Mouse (Mus musculus) gonadal fat pad, adult 2 months (tissue): ENCODE results near the gene Gtpbp3. TPM values are rescaled to one million over a fixed set of nuclear protein-coding genes. Genes with fewer than 3 reads are reported as not detected.

ENCODE experiments used
- DNase-seq: peaks from one replicate; pipeline ENCODE4 v3.0.0-alpha.2; 2012; ENCODE audit warnings: low read depth
- polyA plus RNA-seq: library from polyadenylated mRNA; depleted of rRNA; stranded (reverse); fragments of >200 nt; gene quantifications from 2 replicates; pipeline ENCODE4 v1.2.3, GENCODE M21; 2012; rRNA removed

Gtpbp3 gene
- 19.0 and 21.4 TPM in 2 replicates for polyA plus RNA-seq

DNA sequence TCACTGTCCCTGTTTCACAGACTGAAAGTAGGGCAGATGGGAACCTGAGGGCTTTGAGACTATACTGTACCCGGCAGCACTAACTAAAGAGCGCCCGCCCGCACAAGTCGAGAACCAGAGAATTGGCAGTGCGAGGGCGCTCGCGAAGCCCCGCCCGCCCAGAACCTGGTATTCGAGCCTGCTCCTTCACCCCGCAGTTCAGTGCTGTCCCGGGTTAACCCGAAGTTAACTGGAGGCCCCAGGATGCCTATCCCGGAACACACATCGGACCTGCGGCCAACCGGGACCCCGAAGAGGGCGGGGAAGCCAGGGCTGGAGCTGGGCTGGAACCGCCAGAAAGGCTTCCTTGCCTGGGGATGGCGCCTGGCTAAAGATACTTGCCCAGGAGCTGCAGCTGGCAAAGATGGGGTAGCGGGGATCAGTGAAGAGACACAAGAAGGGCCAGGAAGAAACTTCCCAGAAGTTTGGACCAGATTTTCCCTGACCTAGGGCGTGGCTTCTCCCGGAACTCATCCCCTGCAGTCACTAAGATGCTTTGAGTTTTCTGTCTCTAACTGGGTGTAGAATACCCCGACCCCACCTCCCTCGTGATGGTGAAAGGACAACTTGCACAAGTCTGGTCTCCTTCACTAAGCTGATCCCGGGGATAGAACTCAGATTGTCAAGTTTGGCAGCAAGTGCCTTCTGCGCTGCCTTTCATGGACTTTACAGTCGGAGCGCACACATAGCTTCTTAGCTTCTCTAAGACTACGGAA lies at the start of gene Gtpbp3:
Gene Gtpbp3 (plus strand): TSS at position 413 of the 755 bp plus-strand sequence.
- no peak for DNase-seq

- DNase-seq = no peak
Observed at GRCm38 (mm10) chr8:71441404-71441803, 46.5 kb upstream of the Gtpbp3 start.

GRCm38 (mm10) chr8:71445096-71445495 lies 42.8 kb upstream of the Gtpbp3 start:
- no peak for DNase-seq

DNA sequence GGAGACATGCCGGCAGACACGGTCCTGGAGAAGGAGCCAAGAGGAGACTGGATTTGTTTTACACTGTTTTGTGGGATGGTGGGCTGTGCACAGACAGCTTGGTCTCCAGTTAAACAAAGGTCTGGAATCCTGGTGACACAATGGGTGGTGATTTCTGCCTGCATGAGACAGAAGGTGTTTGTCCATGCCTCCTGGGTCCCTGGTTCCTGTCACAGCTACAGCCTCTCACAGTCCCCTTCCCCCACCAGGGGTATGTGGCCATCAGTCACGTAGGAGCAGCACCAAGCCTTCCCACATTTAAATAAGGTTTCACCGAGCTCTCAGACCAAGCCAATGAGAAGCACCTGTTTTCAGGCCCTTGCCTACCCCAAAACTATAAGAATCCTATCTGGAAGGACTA lies 36.6 kb upstream of the Gtpbp3 start:
- no peak for DNase-seq

- DNase-seq = no peak
Observed at GRCm38 (mm10) chr8:71451777-71452176, 36.1 kb upstream of the Gtpbp3 start.

- DNase-seq = no peak
Observed at GRCm38 (mm10) chr8:71452669-71453068, 35.2 kb upstream of the Gtpbp3 start.

- DNase-seq = no peak
Observed at GRCm38 (mm10) chr8:71454668-71455067, 33.2 kb upstream of the Gtpbp3 start.

DNA sequence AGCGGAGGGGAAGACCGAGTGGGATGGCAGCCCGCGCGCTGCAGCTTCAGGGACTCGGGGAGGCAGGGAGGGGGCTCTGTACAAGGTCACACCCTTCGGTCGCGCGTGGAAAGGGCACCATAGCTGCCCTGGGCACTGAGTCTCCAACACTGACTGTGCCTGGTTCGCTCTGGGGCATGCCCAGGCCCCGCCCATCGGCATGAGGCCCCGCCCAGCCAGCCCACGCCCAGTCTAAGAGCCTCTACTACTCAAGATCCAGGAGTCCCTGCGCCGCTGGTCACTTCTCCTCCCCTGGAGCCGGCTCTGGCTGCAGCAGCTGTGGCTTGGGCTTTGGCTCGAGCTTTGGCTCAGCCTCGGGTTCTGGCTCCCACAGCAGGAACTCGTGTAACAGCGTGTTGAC lies 31.0 kb upstream of the Gtpbp3 start:
- DNase-seq = no peak

DNA sequence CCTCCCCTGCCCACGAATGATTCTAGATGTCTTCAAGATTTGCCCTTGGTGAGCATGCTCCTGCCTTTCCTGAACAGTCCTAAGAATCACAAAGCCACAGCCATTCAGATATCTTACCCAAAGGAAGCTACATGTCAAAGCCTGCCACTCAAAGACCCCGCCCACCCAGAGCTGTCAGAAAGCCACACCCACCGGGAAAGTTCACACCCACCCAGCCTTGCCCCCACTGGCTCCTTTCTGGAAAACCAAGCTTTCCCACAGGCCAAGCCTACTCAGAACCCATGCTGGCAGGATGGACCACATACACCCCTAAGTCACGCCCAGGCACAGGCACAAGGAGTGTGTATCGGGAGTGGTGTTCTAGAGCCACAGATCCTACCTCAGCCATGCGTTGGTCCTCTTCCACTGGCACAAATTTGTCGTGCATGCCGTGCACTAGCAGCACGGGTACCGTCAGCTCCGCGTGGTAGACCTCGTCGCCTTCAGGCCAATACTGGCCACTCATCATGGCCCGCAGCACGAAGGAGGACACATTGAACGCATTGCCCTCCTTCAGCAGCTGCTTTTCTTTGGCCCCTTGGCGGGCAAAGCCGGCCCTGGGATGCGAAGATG lies 30.1 kb upstream of the Gtpbp3 start:
- no peak for DNase-seq

DNA sequence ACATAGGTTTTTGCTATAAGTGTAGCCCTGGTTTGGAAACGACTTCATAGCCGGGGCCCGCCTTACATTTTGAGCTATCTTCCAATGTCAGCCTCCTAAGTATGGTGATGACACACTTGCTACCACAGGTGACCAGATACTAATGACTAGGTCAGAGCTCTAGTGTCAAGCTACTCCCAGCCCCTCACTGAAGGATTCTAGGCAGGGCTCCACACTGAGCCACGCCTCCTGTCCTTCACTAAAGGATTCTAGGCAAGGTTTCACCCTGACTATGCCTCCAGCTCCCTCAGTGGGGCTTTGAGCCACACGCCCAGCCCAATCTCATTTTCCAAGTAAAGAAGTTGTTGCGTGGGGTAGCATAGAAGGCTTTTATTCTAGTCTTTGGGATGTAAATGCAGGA lies 27.2 kb upstream of the Gtpbp3 start:
- DNase-seq = no peak

- DNase-seq = no peak
Observed at GRCm38 (mm10) chr8:71461152-71461840, 26.6 kb upstream of the Gtpbp3 start.

- no peak for DNase-seq
Observed at GRCm38 (mm10) chr8:71462191-71462590, 25.7 kb upstream of the Gtpbp3 start.

GRCm38 (mm10) chr8:71462786-71463185 lies 25.1 kb upstream of the Gtpbp3 start:
- no peak for DNase-seq

DNA sequence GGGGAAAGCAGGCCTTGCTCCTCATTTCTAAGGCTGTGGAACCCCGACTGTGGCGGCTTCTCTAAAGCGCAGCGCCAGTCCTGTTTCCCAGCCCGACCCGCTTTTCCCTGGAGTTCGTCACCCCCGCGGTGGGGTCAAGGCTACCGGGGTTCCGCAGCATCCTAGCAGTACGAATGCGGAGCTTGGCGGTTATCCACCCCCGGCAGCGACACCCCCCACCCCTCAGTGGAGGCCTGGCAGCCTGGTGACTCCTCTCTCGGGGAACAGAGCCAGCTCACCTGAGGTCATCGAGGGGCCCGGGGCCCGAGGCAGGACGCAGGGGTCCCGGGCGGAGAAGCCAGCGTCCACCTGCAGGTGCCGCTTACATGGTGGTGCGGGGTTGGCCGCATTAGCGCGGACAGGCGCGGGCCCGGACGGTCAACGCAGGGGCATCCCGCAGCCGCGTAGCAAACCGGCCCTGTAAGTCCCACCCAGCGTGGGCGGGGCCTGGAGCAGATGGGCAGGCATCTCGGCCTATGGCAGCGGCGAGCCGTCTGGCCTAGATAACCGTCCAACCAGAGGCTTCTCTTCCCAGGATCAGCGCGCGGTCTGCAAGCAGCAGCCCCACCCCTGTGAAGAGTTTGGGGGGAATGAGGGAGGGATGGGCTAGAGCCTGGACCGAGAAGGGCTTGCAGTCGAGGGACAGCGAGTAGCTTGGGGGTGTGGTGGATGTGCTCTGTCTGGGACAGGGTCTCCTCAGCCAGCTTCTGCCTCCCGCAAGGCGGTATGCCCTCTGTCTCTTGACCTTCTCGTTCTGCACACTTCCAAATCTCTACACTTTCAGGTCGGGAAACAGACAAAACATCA lies 24.5 kb upstream of the Gtpbp3 start, which contains the start of gene Abhd8:
Gene Abhd8 (minus strand): TSS at position 468 of the 846 bp plus-strand sequence.
- DNase-seq = no peak

GRCm38 (mm10) chr8:71464513-71465500 lies 23.1 kb upstream of the Gtpbp3 start, which contains the start of gene Mrpl34:
Gene Mrpl34 (plus strand): TSS chr8:71464959.
- DNase-seq = peak; percentile 97

GRCm38 (mm10) chr8:71465733-71466132 lies 22.2 kb upstream of the Gtpbp3 start:
- DNase-seq = no peak

DNA sequence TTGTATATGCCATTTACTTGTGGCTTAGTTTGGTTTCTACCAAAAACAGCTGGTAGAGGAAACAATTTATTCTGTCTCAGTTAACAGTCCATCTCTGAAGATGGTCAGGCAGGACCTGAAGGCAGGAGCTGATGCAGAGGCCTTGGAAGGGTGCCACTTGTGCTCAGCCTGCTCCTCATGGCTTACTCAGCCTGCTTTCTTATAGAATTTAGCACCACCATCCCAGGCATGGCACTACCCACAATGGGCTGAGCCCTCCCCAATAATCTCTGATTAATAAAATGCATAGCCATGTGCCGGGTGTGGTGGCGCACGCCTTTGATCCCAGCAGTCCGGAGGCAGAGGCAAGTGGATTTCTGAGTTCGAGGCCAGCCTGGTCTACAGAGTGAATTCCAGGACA lies 21.7 kb upstream of the Gtpbp3 start:
- no peak for DNase-seq

- no peak for DNase-seq
Observed at GRCm38 (mm10) chr8:71467201-71467600, 20.7 kb upstream of the Gtpbp3 start.

- DNase-seq = no peak
Observed at GRCm38 (mm10) chr8:71468001-71468400, 19.9 kb upstream of the Gtpbp3 start.

DNA sequence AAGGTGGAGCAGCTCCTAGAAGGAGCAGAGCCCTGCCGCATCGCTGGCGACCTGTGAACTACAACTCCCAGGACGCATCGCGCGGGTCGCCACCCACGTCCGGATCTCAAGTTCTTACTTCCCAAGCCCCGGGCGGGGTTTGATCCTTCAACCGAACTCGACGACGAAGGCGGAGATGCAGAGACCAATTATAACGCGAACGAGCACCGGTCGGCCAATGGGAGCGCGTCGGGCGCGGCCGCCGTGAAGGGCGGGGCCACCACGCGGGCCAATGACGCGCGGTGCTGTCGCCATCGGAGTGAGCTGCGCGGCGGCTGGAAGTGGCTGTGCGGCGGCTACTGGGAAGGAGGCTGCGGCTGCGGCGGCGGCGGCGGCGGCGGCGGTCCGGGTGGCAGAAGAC lies 19.0 kb upstream of the Gtpbp3 start, which contains the start of gene Dda1:
Gene Dda1 (plus strand): TSS at position 284 of the 400 bp plus-strand sequence.
- no peak for DNase-seq
